In the genomic region with DNA sequence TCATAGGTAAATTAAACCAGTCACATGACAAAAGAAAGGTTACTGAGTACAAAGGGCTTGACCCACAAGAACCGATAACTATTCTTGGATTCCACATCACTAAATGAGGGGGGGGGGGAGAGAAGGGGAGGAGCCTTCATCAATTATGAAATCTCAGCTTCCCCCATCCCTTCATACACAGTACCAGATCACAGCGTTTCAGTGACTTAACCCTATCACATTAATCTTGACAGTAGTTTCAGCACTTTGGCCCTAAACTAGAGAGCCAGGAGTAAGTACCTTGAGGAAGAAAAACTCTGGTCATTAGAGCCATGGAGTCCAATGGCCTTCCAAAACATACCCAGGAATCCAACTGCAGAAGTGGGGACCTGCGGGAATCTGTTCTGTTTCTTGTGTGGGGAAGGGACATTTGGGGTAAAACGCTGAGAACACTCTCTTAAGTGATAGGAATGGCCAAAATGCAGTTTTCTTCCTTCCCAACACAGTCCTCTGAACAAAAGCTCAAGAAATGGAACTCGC, we compare ENCODE assay signal across 9 mouse cellular contexts. TPM values are rescaled to one million over a fixed set of nuclear protein-coding genes. Genes with fewer than 3 reads are reported as not detected.
DNase-seq lines count a peak whose midpoint lies in the region; ATAC-seq and TF ChIP-seq lines count a peak whose summit lies in the region.
"Had no signal": no experiment of that assay in that cellular context is flagged by ENCODE, and none has a peak within 500 bp of the region (broad histone marks: within the 10 kb centered on the region; RNA-seq: fewer than 3 reads in every experiment).

No protein-coding gene starts in this region.

- H3K9me3 ChIP-seq in embryonic facial prominence, embryonic 10.5 days, result no peaks in the 10 kb centered on the region
- no peaks in the 10 kb centered on the region for H3K9me3 ChIP-seq in intestine, embryonic 15.5 days
- H3K9me3 ChIP-seq in neural tube, embryonic 13.5 days, result no peaks in the 10 kb centered on the region

- H3K27me3 ChIP-seq in embryonic facial prominence, embryonic 10.5 days (replicated peaks; ENCODE audit: low read depth, poor library complexity, severe bottlenecking), result no peaks in the 10 kb centered on the region
- no peaks in the 10 kb centered on the region for H3K27me3 ChIP-seq in intestine, embryonic 15.5 days (replicated peaks)
- H3K27me3 ChIP-seq in neural tube, embryonic 13.5 days, result no peaks in the 10 kb centered on the region

- no peak for DNase-seq in left cerebral cortex, adult 2 months (ENCODE audit: extremely low spot score in 1 of 2, low spot score in 2 of 2)
- DNase-seq in left cerebral cortex, postnatal 36 days (ENCODE audit: low spot score in 2 of 2), result no peak
- no peak for DNase-seq in embryonic facial prominence, embryonic 10.5 days (ENCODE audit: low spot score)
- DNase-seq in cerebellum, adult 11-12 months, result no peak
- no peak for DNase-seq in retina, embryonic 14.5 days (ENCODE audit: low spot score)
- no peak for DNase-seq in gastrocnemius, adult 18-20 months (ENCODE audit: low spot score)

- H3K27ac ChIP-seq in left cerebral cortex, adult 2 months, result peak overlapping the region; percentile 96
- H3K27ac ChIP-seq in embryonic facial prominence, embryonic 10.5 days (replicated peaks), result peak overlapping the region; percentile 99
- H3K27ac ChIP-seq in intestine, embryonic 15.5 days, result peak overlapping the region; percentile 87
- H3K27ac ChIP-seq in neural tube, embryonic 13.5 days (replicated peaks), result peak overlapping the region; percentile 94

- WGBS in embryonic facial prominence, embryonic 10.5 days, result 9% methylated on average over 5 of the region's 5 CpGs
- WGBS in intestine, embryonic 15.5 days, result 2% methylated on average over 5 of the region's 5 CpGs
- WGBS in neural tube, embryonic 13.5 days, result 3% methylated on average over 5 of the region's 5 CpGs

- peak overlapping the region; percentile 83 for H3K4me3 ChIP-seq in left cerebral cortex, adult 2 months
- peak overlapping the region; percentile 87 for H3K4me3 ChIP-seq in embryonic facial prominence, embryonic 10.5 days
- peak overlapping the region; percentile 76 for H3K4me3 ChIP-seq in intestine, embryonic 15.5 days (replicated peaks)
- H3K4me3 ChIP-seq in neural tube, embryonic 13.5 days, result peak overlapping the region; percentile 68

- peaks cover 11% of the 10 kb centered on the region; the same call in 1 of the 2 replicates for H3K4me1 ChIP-seq in embryonic facial prominence, embryonic 10.5 days
- H3K4me1 ChIP-seq in intestine, embryonic 15.5 days (replicated peaks), result no peaks in the 10 kb centered on the region
- peaks cover 23% of the 10 kb centered on the region for H3K4me1 ChIP-seq in neural tube, embryonic 13.5 days (replicated peaks)

- peaks cover 28% of the 10 kb centered on the region for H3K36me3 ChIP-seq in embryonic facial prominence, embryonic 10.5 days (replicated peaks)
- H3K36me3 ChIP-seq in intestine, embryonic 15.5 days, result no peaks in the 10 kb centered on the region; the same call in 1 of the 2 replicates
- peaks cover 14% of the 10 kb centered on the region for H3K36me3 ChIP-seq in neural tube, embryonic 13.5 days

- peak; percentile 77 for ATAC-seq in intestine, embryonic 15.5 days
- peak; percentile 71 for ATAC-seq in neural tube, embryonic 13.5 days (ENCODE audit: low read depth)

- no peak for TF ChIP-seq CTCF in left cerebral cortex, adult 2 months (IDR thresholded peaks at IDR 0.05)

- H3K9ac ChIP-seq in intestine, embryonic 15.5 days, result peak overlapping the region; percentile 94
- H3K9ac ChIP-seq in neural tube, embryonic 13.5 days, result peak overlapping the region; percentile 90

- H3K4me2 ChIP-seq in intestine, embryonic 15.5 days (replicated peaks), result peak overlapping the region; percentile 71
- H3K4me2 ChIP-seq in neural tube, embryonic 13.5 days, result peak overlapping the region; percentile 69

- intact Hi-C loops in left cerebral cortex, adult 2 months (cut with DNase I), result no loop called here
- intact Hi-C loops in left cerebral cortex, postnatal 36 days (cut with DNase I), result loop anchor here (10.0 kb wide), 1 partner anchor 137 kb away; no protein-coding TSS in a partner anchor

RNA-seq across cellular contexts. Expression of a gene that starts 0.6 kb away (rescaled TPM):
- total RNA-seq in left cerebral cortex, adult 2 months (2021), result 10 to 100 TPM; 24.2 to 25.4 TPM
- total RNA-seq in left cerebral cortex, postnatal 36 days (2021), result 10 to 100 TPM; 15.1 to 27.2 TPM
- 36.7 and 37.5 TPM in 2 replicates for polyA plus RNA-seq in embryonic facial prominence, embryonic 10.5 days (2016; fragmentation: Nextera tagmentation; extraction: Ambion mirVana)
- polyA plus RNA-seq in intestine, embryonic 15.5 days (2015; fragmentation: Nextera tagmentation; extraction: Ambion mirVana), result 28.8 and 29.4 TPM in 2 replicates
- polyA plus RNA-seq in neural tube, embryonic 13.5 days (2015; fragmentation: Nextera tagmentation; extraction: Ambion mirVana), result 20.8 and 24.2 TPM in 2 replicates
- 1 to 10 TPM; 7.9 to 8.8 TPM for total RNA-seq in gastrocnemius, adult 18-20 months (2021)

RNA-seq across cellular contexts. Expression of a gene that starts 47.4 kb away (rescaled TPM):
- not detected for total RNA-seq in left cerebral cortex, adult 2 months (2021)
- total RNA-seq in left cerebral cortex, postnatal 36 days (2021), result not detected
- polyA plus RNA-seq in embryonic facial prominence, embryonic 10.5 days (2016; fragmentation: Nextera tagmentation; extraction: Ambion mirVana), result not detected in 2 replicates
- polyA plus RNA-seq in intestine, embryonic 15.5 days (2015; fragmentation: Nextera tagmentation; extraction: Ambion mirVana), result not detected in 2 replicates
- not detected in 2 replicates for polyA plus RNA-seq in neural tube, embryonic 13.5 days (2015; fragmentation: Nextera tagmentation; extraction: Ambion mirVana)
- not detected for total RNA-seq in gastrocnemius, adult 18-20 months (2021)
- total RNA-seq: common myeloid progenitor, adult 5-6 weeks had no signal
